Mouse (Mus musculus) thymus, adult 2 months (tissue): ENCODE results near the gene Gm815.

Experiments used
- CTCF ChIP-seq: fragments of 200-500 bp; IDR thresholded peaks from 2 replicates; pipeline ENCODE4 v1.5.1; 2012; ENCODE audit warnings: mild to moderate bottlenecking, control low read depth, low read length, moderate library complexity, borderline replicate concordance; ENCODE audit not compliant: control insufficient read depth, poor library complexity, insufficient read depth; ENCODE audit errors: extremely low read depth
- POLR2A ChIP-seq: fragments of 200-500 bp; IDR thresholded peaks from 2 replicates; pipeline ENCODE4 v1.6.1; 2012; ENCODE audit warnings: mild to moderate bottlenecking, low read length, control low read depth, moderate library complexity; ENCODE audit not compliant: control insufficient read depth, poor library complexity, insufficient read depth; ENCODE audit errors: extremely low read depth

- no peak for TF ChIP-seq CTCF
- TF ChIP-seq POLR2A: no peak
These were observed 22.0 kb upstream of the Gm815 start for GRCm38 (mm10) chr19:26863662-26864061.
